Mouse (Mus musculus) liver, adult 2 months (tissue): ENCODE results near the gene Maff. TPM values are rescaled to one million over a fixed set of nuclear protein-coding genes. Genes with fewer than 3 reads are reported as not detected.

Source experiments
- DNase-seq: peaks from one replicate; pipeline ENCODE4 v3.0.0-alpha.2; 2011; ENCODE audit warnings: low read depth, low spot score; ENCODE audit errors: extremely low read depth
- H3K27ac ChIP-seq: fragments of 200-500 bp; replicated peaks from 2 replicates; pipeline ENCODE4 v1.5.1; 2012; ENCODE audit warnings: low read depth, mild to moderate bottlenecking, control low read depth, inconsistent platforms, low read length; ENCODE audit not compliant: insufficient read depth
- H3K27me3 ChIP-seq: fragments of 200-500 bp; 2 replicates; pipeline ENCODE4 v1.6.1; 2012; ENCODE audit warnings: mild to moderate bottlenecking, moderate library complexity, low read length, inconsistent platforms; ENCODE audit not compliant: control insufficient read depth, insufficient read depth
- H3K36me3 ChIP-seq: fragments of 200-500 bp; 2 replicates; pipeline ENCODE4 v1.6.1; 2012; ENCODE audit warnings: low read length, inconsistent platforms; ENCODE audit not compliant: control insufficient read depth, insufficient read depth
- H3K4me1 ChIP-seq: fragments of 200-500 bp; 2 replicates; pipeline ENCODE4 v1.6.1; 2011; ENCODE audit warnings: low read length; ENCODE audit not compliant: control insufficient read depth, insufficient read depth
- H3K4me3 ChIP-seq: fragments of 200-500 bp; 2 replicates; pipeline ENCODE4 v1.5.1; 2011; ENCODE audit warnings: low read depth, mild to moderate bottlenecking, control low read depth, low read length, moderate library complexity; ENCODE audit not compliant: insufficient read depth
- H3K79me2 ChIP-seq: fragments of 200-500 bp; 2 replicates; pipeline ENCODE4 v1.6.1; 2012; ENCODE audit warnings: inconsistent platforms, mild to moderate bottlenecking, low read length, moderate library complexity; ENCODE audit not compliant: control insufficient read depth, insufficient read depth
- H3K9ac ChIP-seq: fragments of 200-500 bp; 2 replicates; pipeline ENCODE4 v1.6.1; 2012; ENCODE audit warnings: low read depth, mild to moderate bottlenecking, control low read depth, inconsistent platforms, low read length
- CTCF ChIP-seq: fragments of 200-500 bp; IDR thresholded peaks from 2 replicates; pipeline ENCODE4 v1.5.1; 2011; ENCODE audit warnings: low read depth, low read length, control low read depth
- POLR2A ChIP-seq: fragments of 200-500 bp; IDR thresholded peaks from 2 replicates; pipeline ENCODE4 v1.6.1; 2011; ENCODE audit warnings: low read length, control low read depth; ENCODE audit not compliant: insufficient read depth; ENCODE audit errors: extremely low read depth
- WGBS: fragments of 180-500 bp; shearing (Covaris S2); methylation state at CpG from one replicate; pipeline ENCODE4 v1.1.7; 2018; 5-methylcytosine and 5-hydroxymethylcytosine counted together
- polyA plus RNA-seq: library from polyadenylated mRNA; depleted of rRNA; stranded (reverse); fragments of >200 nt; gene quantifications from 2 replicates; pipeline ENCODE4 v1.2.3, GENCODE M21; 2012
- total RNA-seq: library from RNA; depleted of rRNA; stranded (reverse); fragments of >200 nt; gene quantifications from 2 replicates; pipeline ENCODE4 v1.2.3, GENCODE M21; 2014

Maff gene
- total and polyA plus RNA-seq, 2 experiments, result 0.89 to 8.5 TPM

DNA sequence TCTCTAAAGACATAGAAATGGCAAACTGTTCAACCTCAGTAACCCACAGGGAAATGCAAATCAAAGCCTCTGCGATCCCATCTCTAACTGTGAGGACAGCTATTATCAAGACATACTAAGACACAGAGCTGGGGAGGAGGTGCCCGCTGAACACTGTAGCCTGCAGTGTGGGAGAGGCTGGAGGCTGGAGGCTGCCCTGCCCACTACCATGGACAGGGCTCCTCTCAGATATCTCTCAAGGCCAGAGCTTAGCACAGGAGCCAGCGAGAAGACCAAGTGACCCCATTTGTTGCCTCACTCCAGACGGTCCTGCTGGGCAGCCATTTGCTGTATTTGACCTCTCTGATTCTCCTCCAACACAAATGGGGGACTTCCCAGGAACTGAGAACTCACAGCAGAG lies 38.6 kb upstream of the Maff start:
- 78% methylated on average over 4 of the region's 4 CpGs for WGBS
- no peak for DNase-seq
- no peaks in the 10 kb centered on the region for H3K79me2 ChIP-seq
- no peak overlapping the region for H3K9ac ChIP-seq
- H3K27me3 ChIP-seq, result no peaks in the 10 kb centered on the region
- TF ChIP-seq POLR2A (no peak), CTCF (no peak)
- no peaks in the 10 kb centered on the region for H3K4me1 ChIP-seq
- peaks cover 11% of the 10 kb centered on the region for H3K36me3 ChIP-seq
- H3K27ac ChIP-seq, result no peak overlapping the region
- H3K4me3 ChIP-seq, result no peak overlapping the region

DNA sequence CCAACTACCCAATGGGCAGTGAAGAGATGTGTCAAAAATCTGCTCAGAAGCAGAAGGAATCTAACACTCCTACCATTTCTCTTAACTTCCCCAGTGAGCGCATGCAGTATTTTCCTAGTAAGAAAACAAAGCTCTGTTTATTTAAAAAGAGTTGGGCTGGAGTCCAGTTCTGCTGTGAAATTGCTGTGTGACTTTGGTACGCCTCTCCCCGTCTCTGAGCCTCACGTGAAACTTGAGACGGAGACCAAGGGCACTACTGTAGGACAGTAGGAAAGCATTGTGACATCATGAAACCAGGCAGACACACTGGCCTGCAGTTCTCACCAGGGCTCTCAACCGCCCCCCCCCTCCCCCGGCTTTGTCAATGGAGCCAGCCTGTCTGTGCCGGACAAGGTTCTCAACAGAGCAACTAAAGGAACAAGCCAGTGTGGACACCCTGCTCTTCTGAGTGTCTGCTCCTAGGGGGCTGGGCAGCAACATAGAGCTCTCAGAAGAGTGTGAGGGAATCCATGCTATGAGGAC lies 32.5 kb upstream of the Maff start:
- H3K4me3 ChIP-seq, result no peak overlapping the region
- no peak overlapping the region for H3K9ac ChIP-seq
- WGBS, result 35% methylated on average over 8 of the region's 8 CpGs
- H3K27me3 ChIP-seq, result no peaks in the 10 kb centered on the region
- H3K27ac ChIP-seq, result no peak overlapping the region
- DNase-seq, result peak; percentile 67
- peaks cover 2% of the 10 kb centered on the region; the same call in 1 of the 2 replicates for H3K4me1 ChIP-seq
- no peaks in the 10 kb centered on the region for H3K79me2 ChIP-seq
- peaks cover 11% of the 10 kb centered on the region for H3K36me3 ChIP-seq
- no peak for TF ChIP-seq CTCF
- no peak for TF ChIP-seq POLR2A

DNA sequence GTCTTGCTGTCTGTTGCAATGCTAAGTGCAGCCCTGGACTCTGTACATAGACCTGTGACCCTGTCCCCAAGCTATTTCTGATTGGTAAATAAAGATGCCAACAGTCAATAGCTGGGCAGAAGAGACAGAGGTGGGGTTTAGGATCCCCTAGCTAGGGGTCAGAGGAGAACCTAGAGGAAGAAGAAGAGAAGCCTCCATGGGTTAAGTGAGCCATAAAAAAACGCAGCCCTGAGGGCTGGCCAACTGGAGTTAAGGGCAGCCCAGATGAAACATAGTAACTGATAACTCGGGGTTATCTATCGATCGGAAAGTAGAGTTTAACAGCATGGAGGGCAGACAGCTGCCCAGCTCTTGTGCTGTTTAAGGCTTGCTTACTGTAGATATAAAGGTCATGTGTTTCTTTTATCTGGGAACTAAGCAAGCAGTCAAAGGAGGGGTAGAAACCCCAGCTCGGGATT lies 24.7 kb upstream of the Maff start:
- H3K9ac ChIP-seq, result no peak overlapping the region
- peak overlapping the region; percentile 82 for H3K27ac ChIP-seq
- peak; percentile 99 for DNase-seq
- WGBS, result 12% methylated on average over 5 of the region's 5 CpGs
- H3K4me3 ChIP-seq, result no peak overlapping the region
- 0 out of 2 replicates have a peak, but pooled peaks cover 6% of the 10 kb centered on the region for H3K79me2 ChIP-seq
- no peaks in the 10 kb centered on the region for H3K36me3 ChIP-seq
- no peaks in the 10 kb centered on the region for H3K27me3 ChIP-seq
- H3K4me1 ChIP-seq, result peaks cover 37% of the 10 kb centered on the region
- TF ChIP-seq POLR2A (no peak), CTCF (no peak)

DNA sequence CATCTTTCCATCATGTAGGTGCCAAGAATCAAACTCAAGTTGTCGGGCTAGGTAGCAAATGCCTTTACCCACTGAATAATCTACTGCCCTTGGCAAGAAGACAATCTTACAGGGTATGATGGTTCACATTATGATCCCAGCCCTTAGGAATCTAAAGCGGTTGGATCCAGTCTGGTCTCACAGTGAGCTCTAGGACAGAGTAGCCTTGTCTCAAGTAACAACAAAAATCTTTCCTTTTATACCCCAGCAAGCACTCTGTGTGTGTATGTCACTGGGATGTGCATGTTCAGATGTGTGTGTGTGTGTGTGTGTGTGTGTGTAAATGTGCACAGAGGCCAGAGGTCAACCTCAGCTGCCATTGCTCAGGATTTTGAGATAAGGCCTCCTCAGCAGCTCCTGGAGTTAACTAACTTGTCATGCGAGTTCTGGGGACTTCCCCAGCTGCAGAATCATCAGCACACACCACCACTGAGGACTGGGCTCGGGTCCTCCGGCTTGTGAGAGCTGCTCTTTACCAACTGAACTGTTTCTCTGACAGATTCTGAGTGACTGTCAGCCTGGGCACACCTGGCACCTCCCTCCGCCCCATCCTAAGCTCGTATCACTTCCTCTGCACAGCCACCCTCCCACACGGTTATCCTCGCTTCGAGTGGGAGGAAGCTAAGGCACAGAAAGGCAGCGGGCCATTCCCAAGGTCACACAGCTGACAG lies 24.0 kb upstream of the Maff start:
- Histone ChIP-seq H3K4me1 (peaks cover 40% of the 10 kb centered on the region), H3K79me2 (0 out of 2 replicates have a peak, but pooled peaks cover 6% of the 10 kb centered on the region), H3K36me3 (no peaks in the 10 kb centered on the region), H3K27me3 (no peaks in the 10 kb centered on the region), H3K9ac (peak overlapping the region; percentile 15), H3K27ac (peak overlapping the region; percentile 82), H3K4me3 (no peak overlapping the region)
- DNase-seq, result peak; percentile 37
- TF ChIP-seq POLR2A, result no peak
- WGBS, result 18% methylated on average over 11 of the region's 11 CpGs

DNA sequence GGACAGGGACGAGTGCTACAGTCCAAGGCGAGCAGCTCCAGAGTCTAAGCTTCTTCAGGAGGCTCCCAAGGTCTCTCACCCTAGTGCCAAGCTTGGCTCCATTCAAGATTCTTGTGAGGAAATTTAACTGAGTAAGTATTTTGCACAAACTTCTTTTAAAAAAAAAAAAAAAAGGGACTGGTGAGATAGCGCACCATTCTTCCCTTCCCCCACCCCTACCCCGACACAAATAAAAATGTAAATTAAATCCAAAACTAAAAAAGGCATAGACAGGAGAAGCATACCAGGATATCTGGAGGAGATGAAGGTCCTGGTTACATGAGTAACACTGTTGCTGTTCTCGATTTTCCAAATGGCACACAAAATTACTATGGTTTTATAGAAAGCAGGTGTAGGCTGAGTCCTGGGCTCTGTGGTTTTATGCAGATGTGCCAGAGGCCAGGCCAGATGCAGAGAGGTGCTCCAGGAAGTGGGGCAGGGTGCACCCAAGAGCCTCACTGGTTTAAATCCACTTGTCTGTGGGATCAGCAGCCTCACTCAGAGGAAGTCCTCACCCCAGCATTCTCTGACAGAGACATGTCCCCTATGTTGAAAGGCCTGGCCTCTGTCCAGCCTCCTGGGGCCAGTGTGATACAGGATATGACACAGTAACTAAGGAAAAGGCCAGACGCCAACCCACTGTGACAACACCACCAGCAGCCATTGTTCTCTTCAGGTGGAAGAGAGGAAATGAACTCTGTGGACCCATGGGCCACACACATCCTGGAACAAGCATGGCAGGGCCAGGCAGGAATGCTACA lies 23.2 kb upstream of the Maff start:
- DNase-seq, result peak; percentile 90
- H3K27ac ChIP-seq, result peak overlapping the region; percentile 82
- TF ChIP-seq CTCF (0 out of 2 replicates have a peak, but pooled peaks have one; percentile 7), POLR2A (no peak)
- H3K27me3 ChIP-seq, result no peaks in the 10 kb centered on the region
- peak overlapping the region; percentile 43 for H3K9ac ChIP-seq
- 17% methylated on average over 6 of the region's 6 CpGs for WGBS
- H3K79me2 ChIP-seq, result 0 out of 2 replicates have a peak, but pooled peaks cover 6% of the 10 kb centered on the region
- H3K4me1 ChIP-seq, result peaks cover 40% of the 10 kb centered on the region
- H3K4me3 ChIP-seq, result no peak overlapping the region
- H3K36me3 ChIP-seq, result no peaks in the 10 kb centered on the region
